Mouse (Mus musculus) 416B (cell line): ENCODE data around the gene Itm2b.

Source experiments
- DNase-seq: peaks from one replicate; pipeline ENCODE4 v3.0.0; 2011; ENCODE audit warnings: low read depth

The Itm2b gene

GRCm38 (mm10) chr14:73322142-73322541, 62.9 kb downstream of the Itm2b start:
- peak; percentile 41 for DNase-seq

GRCm38 (mm10) chr14:73316933-73317332, 68.2 kb downstream of the Itm2b start:
- no peak for DNase-seq

- DNase-seq, result no peak
Observed at GRCm38 (mm10) chr14:73313864-73314263, 71.2 kb downstream of the Itm2b start.

GRCm38 (mm10) chr14:73313396-73313795, 71.7 kb downstream of the Itm2b start:
- DNase-seq, result peak; percentile 52

- no peak for DNase-seq
Observed at GRCm38 (mm10) chr14:73312909-73313308, 72.2 kb downstream of the Itm2b start.
